Mouse (Mus musculus): Measurements from ENCODE around the gene Pkig.

The Pkig gene

DNA sequence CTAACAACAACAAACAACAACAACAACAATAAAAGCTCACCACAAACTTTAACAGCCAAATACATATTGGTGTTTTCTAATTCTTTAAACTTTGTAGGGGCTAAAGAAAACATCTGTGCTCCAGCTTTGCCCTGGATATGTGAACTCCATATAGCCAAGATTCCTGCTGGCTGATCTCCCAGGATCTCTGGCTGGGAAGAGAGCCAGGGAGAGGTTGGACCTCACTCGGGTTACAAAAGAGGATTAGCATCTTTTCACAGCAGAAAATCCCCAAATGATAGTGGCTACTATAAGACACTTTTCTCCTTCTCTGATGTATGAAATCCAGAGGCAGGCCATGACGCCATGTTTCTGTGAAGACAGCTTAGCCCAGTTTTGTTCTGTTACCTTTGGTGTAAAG is 98.5 kb downstream of the Pkig start:
- no peak for DNase-seq (ENCODE audit: low read depth, low spot score)

DNA sequence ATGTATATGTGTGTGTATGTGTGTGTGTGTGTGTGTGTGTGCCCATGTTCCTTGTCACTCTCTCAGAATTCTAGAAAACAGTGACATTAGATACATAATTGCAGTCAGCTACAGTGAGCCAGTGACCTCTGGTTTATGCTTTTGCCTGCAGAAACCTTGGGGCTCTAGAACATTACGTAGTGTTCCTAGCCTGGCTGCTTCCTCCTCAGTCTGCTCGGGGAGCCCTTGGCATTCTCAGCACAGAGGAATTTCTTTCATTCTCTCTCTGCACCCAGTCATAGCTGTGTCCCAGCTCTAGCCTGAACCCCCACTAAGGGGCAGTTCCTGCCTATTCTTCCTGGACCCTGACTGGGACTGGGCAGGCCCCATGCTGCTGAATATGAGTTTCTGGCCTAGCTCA is 100.0 kb downstream of the Pkig start:
- DNase-seq (ENCODE audit: low read depth, low spot score) = no peak

DNA sequence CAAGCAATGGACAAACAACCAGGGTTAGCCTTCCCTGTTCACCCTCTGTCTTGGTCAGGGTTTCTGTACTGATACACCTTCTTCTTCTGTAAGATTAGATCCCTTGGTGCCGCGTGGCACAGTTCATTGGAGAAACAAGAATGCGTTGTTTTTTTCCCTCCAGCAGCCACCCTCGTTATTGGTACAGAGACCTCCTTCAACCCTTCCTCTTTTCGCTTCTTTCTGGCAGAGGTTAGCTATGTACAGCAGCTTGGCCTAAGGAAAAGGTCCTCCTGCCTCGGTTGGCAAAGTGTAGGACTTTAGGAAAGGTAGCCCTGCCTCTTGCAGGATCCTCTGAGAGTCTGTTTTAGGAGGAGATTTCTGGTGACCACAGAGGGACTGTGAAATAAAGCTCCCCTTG is 102.4 kb downstream of the Pkig start:
- DNase-seq (ENCODE audit: low read depth, low spot score) = no peak

- DNase-seq (ENCODE audit: low read depth, low spot score) = no peak
These were observed 103.2 kb downstream of the Pkig start for GRCm38 (mm10) chr2:163761402-163761801.

DNA sequence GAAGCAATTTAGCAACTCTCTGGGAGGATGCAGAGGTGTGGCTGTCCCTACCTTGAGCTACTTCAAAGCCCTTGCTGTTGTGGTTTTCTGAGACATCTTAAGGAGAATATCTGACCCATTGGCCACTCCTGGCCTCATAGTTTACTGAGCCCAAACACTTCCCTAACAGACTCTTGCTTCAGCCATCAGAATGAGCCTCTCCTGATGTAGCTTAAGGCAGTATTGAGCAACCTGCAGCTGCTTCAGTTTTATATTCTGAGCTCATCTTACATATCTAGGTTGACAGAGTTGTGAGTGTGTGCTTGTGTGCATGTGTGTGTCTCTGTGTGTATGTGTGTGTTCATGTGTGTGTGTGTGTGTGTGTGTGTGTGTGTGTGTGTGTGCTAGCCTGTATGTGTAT is 108.1 kb downstream of the Pkig start:
- DNase-seq (ENCODE audit: low read depth, low spot score) = no peak

- no peak for DNase-seq (ENCODE audit: low read depth, low spot score)
These were observed 108.7 kb downstream of the Pkig start for GRCm38 (mm10) chr2:163766890-163767289.

DNA sequence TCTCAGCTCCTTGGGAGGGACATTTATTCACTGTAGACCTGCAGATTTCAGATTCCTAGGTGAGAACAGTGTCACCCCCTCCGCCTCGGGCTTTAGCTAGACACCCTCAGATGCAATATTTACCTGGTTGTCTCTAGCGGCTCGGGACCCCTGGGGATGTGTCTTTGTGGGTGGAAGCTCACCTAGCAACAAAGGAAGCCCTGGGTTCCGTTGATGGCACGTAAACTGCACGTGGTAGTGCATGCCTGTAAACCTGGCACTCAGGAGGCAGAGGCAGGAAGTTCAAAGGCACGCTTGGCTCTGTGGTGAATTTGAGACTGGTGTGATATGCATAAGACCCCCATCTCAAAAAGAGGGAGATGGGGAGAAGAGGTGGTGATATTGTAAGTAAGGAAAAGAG is 112.5 kb downstream of the Pkig start:
- DNase-seq (ENCODE audit: low read depth, low spot score) = no peak
